Mouse (Mus musculus): ENCODE data around the gene Pkig. TPM values are rescaled to one million over a fixed set of nuclear protein-coding genes. Genes with fewer than 3 reads are reported as not detected.
A peak's percentile ranks its signal among the peaks of the same experiment; 100 is the strongest.
"Not testable (repeated sequence)": the region's sequence is repeated elsewhere in the genome, so short reads cannot be mapped to it uniquely, and the experiment has no call there.

Gene Pkig
- polyA plus RNA-seq, 1 experiment from 2014 or later: 134 TPM

DNA sequence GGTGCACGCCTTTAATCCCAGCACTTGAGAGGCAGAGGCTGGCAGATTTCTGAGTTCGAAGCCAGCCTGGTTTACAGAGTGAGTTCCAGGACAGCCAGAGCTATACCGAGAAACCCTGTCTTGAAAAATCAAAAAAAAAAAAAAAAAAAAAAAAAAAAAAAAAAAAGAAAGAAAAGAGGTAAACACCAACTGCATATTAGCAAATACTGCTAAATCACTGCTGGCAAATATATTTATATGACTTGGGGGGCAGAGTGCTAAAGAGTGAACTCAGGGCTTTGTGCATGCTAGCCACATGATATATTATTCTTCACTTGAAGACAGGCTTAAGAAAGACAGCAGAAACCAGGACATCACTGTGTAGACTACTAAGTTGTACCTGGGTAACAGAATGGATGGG is 36.8 kb upstream of the Pkig start:
- H3K4me2 ChIP-seq; ATAC-seq; H3K27ac ChIP-seq; H3K9me3 ChIP-seq (replicated peaks); H3K9ac ChIP-seq; H3K4me3 ChIP-seq; H3K27me3 ChIP-seq (replicated peaks); H3K4me1 ChIP-seq: not testable (repeated sequence)
- peaks cover 100% of the 10 kb centered on the region for H3K36me3 ChIP-seq
- 93% methylated on average over 3 of the region's 3 CpGs for WGBS (ENCODE audit: insufficient replicate concordance)

DNA sequence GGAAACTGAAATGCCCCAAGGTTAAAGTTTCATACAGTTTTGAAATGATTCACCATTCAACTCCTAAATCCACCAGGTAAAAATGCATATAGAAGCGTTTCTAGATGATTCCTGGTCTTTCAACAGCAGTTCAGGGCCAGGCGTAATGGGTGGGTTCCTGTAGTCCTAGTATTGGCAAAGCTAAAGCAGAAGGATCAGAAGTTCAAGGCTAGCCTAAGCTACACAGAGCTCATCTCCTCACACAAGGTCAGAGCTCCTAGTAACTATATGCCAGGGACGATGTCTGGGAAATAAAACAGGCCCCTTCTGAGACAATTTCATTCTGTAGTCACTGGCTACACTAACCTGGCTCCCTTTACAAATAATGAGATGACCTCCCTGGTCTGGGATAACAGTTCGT is 27.0 kb upstream of the Pkig start:
- Histone ChIP-seq H3K27ac (no peak overlapping the region), H3K9ac (no peak overlapping the region), H3K9me3 (replicated peaks) (no peaks in the 10 kb centered on the region), H3K27me3 (replicated peaks) (no peaks in the 10 kb centered on the region), H3K36me3 (peaks cover 100% of the 10 kb centered on the region), H3K4me3 (no peak overlapping the region), H3K4me2 (no peak overlapping the region), H3K4me1 (peaks cover 8% of the 10 kb centered on the region; the same call in 1 of the 2 replicates)
- 91% methylated on average over 4 of the region's 4 CpGs for WGBS (ENCODE audit: insufficient replicate concordance)
- no peak for ATAC-seq

DNA sequence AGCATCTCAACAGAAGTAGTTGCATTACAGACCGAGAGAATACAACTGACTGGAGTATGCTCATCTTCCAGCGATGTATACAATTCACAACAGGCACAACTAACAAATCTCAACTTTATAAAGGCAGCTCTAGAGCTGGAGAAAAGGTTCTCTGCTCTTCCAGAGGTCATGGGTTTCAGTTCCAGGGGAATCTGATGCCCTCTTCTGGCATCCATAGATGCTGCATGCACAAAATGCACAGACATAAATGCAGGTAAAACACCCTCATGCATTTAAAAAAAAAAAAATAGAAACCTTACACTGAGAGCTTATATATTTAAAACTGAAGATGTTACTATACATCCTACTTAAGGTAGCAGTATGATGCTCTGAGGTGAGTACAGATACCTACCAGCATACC is 26.5 kb upstream of the Pkig start:
- H3K27ac ChIP-seq: no peak overlapping the region
- no peak overlapping the region for H3K9ac ChIP-seq
- WGBS (ENCODE audit: insufficient replicate concordance): 94% methylated on average over 2 of the region's 2 CpGs
- peaks cover 11% of the 10 kb centered on the region for H3K4me1 ChIP-seq
- no peaks in the 10 kb centered on the region for H3K27me3 ChIP-seq (replicated peaks)
- H3K4me2 ChIP-seq: no peak overlapping the region
- no peaks in the 10 kb centered on the region for H3K9me3 ChIP-seq (replicated peaks)
- no peak for ATAC-seq
- peaks cover 100% of the 10 kb centered on the region for H3K36me3 ChIP-seq
- H3K4me3 ChIP-seq: no peak overlapping the region

DNA sequence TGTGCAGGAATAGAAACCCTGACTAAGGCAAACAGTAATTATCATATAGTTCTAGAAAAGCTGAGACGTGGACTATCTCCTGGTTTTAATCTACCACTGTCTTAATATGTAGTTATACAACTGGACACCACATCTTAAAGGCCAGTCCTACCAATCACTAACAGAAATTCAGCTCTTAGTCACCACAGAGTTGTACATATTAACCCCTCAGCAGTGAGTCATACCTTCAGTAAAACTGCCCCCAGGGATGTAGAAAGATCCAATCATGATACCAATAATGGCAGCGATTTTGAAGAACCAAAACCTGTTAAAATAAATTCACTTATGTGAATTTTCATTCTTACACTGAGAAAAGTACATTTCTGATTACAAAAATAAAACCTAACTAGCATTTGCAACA is 24.0 kb upstream of the Pkig start:
- 87% methylated on average over 2 of the region's 2 CpGs for WGBS (ENCODE audit: insufficient replicate concordance)
- Histone ChIP-seq H3K27ac (no peak overlapping the region), H3K36me3 (peaks cover 100% of the 10 kb centered on the region), H3K9ac (no peak overlapping the region), H3K4me1 (peaks cover 34% of the 10 kb centered on the region), H3K4me3 (no peak overlapping the region), H3K27me3 (replicated peaks) (no peaks in the 10 kb centered on the region), H3K4me2 (no peak overlapping the region), H3K9me3 (replicated peaks) (no peaks in the 10 kb centered on the region)
- ATAC-seq: no peak

DNA sequence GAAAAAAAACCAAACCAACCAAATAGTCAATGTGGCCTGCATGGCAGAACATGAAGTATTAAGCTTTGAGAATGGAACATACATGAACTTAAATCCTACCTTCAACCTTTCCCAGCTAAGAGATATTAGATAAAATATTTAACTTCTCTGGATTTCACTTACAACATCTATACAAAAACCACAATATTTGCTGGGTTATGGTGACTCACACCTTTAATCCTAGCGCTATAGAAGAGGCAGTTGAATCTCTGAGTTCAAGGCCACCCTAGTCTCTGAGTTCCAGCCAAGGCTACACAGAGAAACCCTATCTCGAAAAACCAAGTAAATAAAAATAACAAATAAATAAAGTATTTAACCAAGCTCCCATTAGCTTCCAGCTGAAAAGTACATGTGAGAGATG is 22.1 kb upstream of the Pkig start:
- no peak overlapping the region for H3K27ac ChIP-seq
- H3K9me3 ChIP-seq (replicated peaks): no peaks in the 10 kb centered on the region
- no peak overlapping the region for H3K9ac ChIP-seq
- no peak for ATAC-seq
- no peak overlapping the region for H3K4me3 ChIP-seq
- 86% methylated on average over 2 of the region's 2 CpGs for WGBS (ENCODE audit: insufficient replicate concordance)
- H3K4me2 ChIP-seq: no peak overlapping the region
- H3K4me1 ChIP-seq: peaks cover 53% of the 10 kb centered on the region
- H3K27me3 ChIP-seq (replicated peaks): no peaks in the 10 kb centered on the region
- peaks cover 100% of the 10 kb centered on the region for H3K36me3 ChIP-seq

DNA sequence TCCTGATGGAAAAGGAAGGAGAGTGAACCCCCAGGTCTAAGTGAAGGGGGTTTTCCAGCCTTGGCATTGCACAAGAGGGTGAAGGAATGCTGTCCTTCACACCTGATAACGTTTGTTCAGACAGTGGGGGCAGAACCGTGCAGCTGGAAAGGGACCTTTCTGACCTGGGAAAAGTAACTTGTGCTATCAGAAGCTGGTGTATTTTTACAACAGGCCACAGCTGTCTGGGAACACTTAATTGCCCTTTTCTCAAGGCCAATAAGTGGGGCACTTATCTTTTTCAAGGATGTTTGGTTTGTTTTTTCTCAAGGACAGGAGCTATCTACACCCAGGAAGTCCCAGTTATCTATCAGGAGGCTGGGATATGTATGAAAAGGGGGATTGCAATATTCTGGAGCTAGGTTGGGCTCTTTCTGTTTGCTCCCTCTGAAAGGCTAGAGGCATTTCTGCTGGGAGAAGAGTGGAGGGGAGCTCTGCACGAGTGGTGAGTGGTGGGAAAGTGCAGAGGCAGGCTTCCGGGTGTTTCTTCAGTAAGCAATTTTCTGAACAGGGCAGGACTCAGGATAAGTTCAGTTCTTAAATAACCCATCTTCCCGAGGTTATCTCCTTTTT is 20.4 kb upstream of the Pkig start:
- peaks cover 67% of the 10 kb centered on the region for H3K4me1 ChIP-seq
- no peak for ATAC-seq
- H3K36me3 ChIP-seq: peaks cover 92% of the 10 kb centered on the region
- peak overlapping the region; percentile 63 for H3K27ac ChIP-seq
- H3K4me3 ChIP-seq: no peak overlapping the region
- WGBS (ENCODE audit: insufficient replicate concordance): 38% methylated on average over 5 of the region's 5 CpGs
- H3K9me3 ChIP-seq (replicated peaks): no peaks in the 10 kb centered on the region
- H3K27me3 ChIP-seq (replicated peaks): no peaks in the 10 kb centered on the region
- peak overlapping the region; percentile 56 for H3K9ac ChIP-seq
- peak overlapping the region; percentile 84 for H3K4me2 ChIP-seq

DNA sequence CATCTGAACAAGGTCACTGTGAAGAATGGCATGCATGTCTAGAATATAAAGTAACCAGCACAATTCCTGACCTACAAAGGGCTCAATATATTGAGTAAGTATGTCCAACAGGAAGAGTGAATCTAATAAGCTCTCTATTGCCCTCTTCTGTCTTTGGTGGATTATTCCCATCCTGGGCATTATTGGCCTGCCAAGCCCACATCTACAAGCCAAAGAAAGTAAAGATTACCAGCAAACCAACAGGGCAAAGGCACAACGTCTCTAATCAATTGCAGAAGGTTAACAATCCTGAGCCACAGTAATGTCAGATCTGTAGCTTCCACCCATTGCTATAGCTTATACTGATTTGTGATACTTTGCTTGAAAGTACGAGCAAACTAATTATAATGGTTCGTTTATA is 17.7 kb upstream of the Pkig start:
- Histone ChIP-seq H3K36me3 (peaks cover 77% of the 10 kb centered on the region), H3K4me2 (peak overlapping the region; percentile 84)
- WGBS (ENCODE audit: insufficient replicate concordance): 60% methylated on average over 3 of the region's 3 CpGs

DNA sequence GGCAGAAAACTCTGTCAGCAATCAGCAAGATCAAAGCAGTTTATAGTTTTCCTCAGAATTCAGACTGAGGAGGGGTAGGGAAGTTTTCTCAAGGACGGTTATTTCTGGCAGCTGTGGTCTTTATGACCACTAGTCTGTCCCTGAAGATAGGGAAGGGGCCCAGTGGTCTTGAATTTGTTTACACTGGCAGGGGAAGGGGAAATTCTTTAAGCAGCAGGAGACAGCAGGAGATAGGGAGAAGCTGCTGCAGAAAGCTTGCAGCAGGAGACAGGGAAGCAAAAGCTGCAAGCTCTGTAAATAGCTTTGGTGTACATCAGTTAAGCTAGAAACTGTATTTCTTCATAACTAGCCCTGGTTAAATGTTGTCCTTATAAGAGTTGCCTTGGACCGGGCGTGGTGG is 16.5 kb upstream of the Pkig start:
- WGBS (ENCODE audit: insufficient replicate concordance): 18% methylated on average over 3 of the region's 3 CpGs
- Histone ChIP-seq H3K27me3 (replicated peaks) (no peaks in the 10 kb centered on the region), H3K4me1 (peaks cover 73% of the 10 kb centered on the region), H3K27ac (peak overlapping the region; percentile 99), H3K9ac (peak overlapping the region; percentile 92), H3K9me3 (replicated peaks) (no peaks in the 10 kb centered on the region), H3K36me3 (peaks cover 65% of the 10 kb centered on the region), H3K4me2 (peak overlapping the region; percentile 84), H3K4me3 (peak overlapping the region; percentile 78)
- no peak for ATAC-seq

More for the DNA sequence above, 17.7 kb upstream of the Pkig start:
- ATAC-seq: no peak
- Histone ChIP-seq H3K9ac (peak overlapping the region; percentile 28), H3K4me3 (peak overlapping the region; percentile 78), H3K4me1 (peaks cover 74% of the 10 kb centered on the region), H3K9me3 (replicated peaks) (no peaks in the 10 kb centered on the region), H3K27ac (peak overlapping the region; percentile 99; the same call in 1 of the 2 replicates), H3K27me3 (replicated peaks) (no peaks in the 10 kb centered on the region)

DNA sequence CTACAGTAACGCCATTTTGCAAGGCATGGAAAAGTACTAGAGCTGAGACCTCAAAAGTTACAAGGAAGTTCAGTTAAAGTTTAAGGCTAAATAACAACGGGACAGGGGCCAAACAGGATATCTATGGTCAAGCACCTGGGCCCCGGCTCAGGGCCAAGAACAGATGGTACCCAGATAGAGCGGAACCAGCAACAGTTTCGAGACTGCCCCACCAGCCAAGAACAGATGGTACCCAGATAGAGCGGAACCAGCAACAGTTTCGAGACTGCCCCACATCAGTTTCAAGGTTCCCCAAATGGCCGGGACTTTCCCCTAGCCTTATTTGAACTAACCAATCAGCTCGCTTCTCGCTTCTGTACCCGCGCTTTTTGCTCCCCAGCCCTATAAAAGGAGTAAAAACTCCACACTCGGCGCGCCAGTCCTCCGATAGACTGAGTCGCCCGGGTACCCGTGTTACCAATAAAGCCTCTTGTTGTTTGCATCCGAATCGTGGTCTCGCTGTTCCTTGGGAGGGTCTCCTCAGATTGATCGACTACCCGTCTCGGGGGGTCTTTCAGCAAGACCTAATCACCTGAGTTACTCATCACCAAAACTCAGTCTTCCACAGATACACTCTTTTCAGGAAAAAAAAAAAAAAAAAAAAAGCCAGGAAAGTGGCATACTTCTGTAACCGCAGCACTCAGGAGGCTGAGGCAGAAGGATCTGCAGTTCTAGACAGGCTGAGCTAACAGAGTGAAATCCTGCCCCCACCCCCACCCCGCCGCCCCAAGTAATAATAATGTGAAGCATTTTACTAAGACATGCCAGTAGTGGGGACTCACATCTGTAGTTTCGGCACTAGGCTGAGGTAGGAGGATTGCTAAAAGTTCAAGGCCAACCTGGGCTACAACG is 15.3 kb upstream of the Pkig start:
- peak overlapping the region; percentile 78 for H3K4me3 ChIP-seq
- H3K9ac ChIP-seq: peak overlapping the region; percentile 92
- H3K27ac ChIP-seq: peak overlapping the region; percentile 99
- peaks cover 53% of the 10 kb centered on the region for H3K36me3 ChIP-seq
- 22% methylated on average over 30 of the region's 30 CpGs for WGBS (ENCODE audit: insufficient replicate concordance)
- peaks cover 62% of the 10 kb centered on the region for H3K4me1 ChIP-seq
- peak overlapping the region; percentile 84 for H3K4me2 ChIP-seq
- no peaks in the 10 kb centered on the region for H3K9me3 ChIP-seq (replicated peaks)
- H3K27me3 ChIP-seq (replicated peaks): no peaks in the 10 kb centered on the region
- peak; percentile 77 for ATAC-seq

DNA sequence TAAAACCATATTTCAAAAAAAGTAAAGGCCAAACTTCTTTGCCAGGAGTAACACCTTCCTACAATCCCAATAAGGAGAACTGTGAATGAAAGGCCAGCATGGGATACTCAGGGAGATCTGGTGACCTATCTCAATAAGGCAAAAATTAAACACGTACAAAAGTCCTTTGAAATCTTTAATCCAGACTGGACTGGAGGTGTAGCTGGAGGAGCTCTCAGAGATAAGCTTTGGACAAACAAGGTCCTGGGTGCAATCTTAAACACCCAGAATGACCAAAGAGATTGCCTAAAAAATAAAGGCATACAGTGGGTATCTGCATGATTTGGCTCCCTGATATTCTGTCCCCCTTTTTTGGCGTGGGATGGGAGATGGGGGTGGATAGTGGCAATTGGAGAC is 14.6 kb upstream of the Pkig start:
- Histone ChIP-seq H3K27me3 (replicated peaks) (no peaks in the 10 kb centered on the region), H3K4me1 (peaks cover 55% of the 10 kb centered on the region), H3K4me2 (peak overlapping the region; percentile 84), H3K9me3 (replicated peaks) (no peaks in the 10 kb centered on the region), H3K36me3 (peaks cover 46% of the 10 kb centered on the region), H3K27ac (peak overlapping the region; percentile 99), H3K9ac (peak overlapping the region; percentile 92), H3K4me3 (peak overlapping the region; percentile 78)
- 1% methylated on average over 2 of the region's 2 CpGs for WGBS (ENCODE audit: insufficient replicate concordance)
- ATAC-seq: no peak

DNA sequence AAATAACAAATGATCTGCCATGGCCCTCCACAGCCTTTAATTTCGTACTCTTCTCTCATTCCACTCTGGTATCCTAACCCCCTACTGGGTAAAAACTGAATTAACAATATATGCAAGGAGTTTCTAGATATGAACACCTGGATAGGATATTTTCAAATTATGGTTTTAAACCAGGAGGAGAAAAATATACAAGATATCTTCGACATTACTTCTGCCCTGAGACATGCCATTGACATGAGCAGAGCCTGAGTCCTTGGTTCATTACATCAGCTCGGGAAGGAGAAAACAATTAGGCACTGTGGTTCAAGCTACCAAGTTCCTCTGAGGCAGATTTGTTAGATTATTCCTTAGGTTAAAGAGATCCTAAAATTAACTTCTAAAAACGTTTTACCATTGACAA is 14.1 kb upstream of the Pkig start:
- no peak for ATAC-seq
- H3K9me3 ChIP-seq (replicated peaks): no peaks in the 10 kb centered on the region
- peak overlapping the region; percentile 78 for H3K4me3 ChIP-seq
- H3K36me3 ChIP-seq: peaks cover 41% of the 10 kb centered on the region
- H3K4me1 ChIP-seq: peaks cover 51% of the 10 kb centered on the region
- no peaks in the 10 kb centered on the region for H3K27me3 ChIP-seq (replicated peaks)
- peak overlapping the region; percentile 84 for H3K4me2 ChIP-seq
- WGBS (ENCODE audit: insufficient replicate concordance): 2% methylated on average over 4 of the region's 4 CpGs
- peak overlapping the region; percentile 99 for H3K27ac ChIP-seq
- peak overlapping the region; percentile 92 for H3K9ac ChIP-seq

All from liver, embryonic 12.5 days (tissue).